Mouse (Mus musculus) gastrocnemius, postnatal 10 days (tissue): ENCODE results near the gene Rbbp8nl. TPM values are rescaled to one million over a fixed set of nuclear protein-coding genes. Genes with fewer than 3 reads are reported as not detected.
A peak's percentile ranks its signal among the peaks of the same experiment; 100 is the strongest.

Source experiments
- DNase-seq: peaks from one replicate; pipeline ENCODE4 v3.0.0; 2021; ENCODE audit warnings: mixed read lengths
- microRNA-seq, 2 experiments: library from miRNA; unstranded; fragments of <30 nt; microRNA quantifications; one replicate each; pipeline ENCODE4 v1.2.0; 2021
- total RNA-seq, 2 experiments: library from RNA; stranded (reverse); gene quantifications; 2 replicates each; pipeline ENCODE4 v1.2.3; 2021

The Rbbp8nl gene
- total RNA-seq, 2 experiments from 2014 or later: not detected

DNA sequence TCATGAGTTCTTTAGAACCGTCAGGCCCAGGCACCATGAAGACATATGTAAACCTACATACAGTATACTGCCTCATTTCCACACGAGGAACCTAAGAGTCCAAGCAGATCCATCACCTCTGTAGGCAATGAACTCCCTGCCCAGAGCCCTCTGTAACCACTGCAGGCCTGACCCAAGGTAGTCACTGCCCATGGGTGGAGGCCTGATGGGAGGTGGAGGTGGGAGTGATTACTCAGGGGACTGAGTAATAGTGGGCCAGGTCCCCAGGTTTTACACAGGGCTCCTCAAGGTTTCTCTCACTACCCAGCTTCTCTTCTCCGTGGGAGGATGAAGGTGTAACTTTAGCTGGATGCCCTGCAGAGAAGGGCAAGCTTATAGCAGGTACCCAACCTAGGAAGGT is 60.5 kb downstream of the Rbbp8nl start:
- DNase-seq: no peak

DNA sequence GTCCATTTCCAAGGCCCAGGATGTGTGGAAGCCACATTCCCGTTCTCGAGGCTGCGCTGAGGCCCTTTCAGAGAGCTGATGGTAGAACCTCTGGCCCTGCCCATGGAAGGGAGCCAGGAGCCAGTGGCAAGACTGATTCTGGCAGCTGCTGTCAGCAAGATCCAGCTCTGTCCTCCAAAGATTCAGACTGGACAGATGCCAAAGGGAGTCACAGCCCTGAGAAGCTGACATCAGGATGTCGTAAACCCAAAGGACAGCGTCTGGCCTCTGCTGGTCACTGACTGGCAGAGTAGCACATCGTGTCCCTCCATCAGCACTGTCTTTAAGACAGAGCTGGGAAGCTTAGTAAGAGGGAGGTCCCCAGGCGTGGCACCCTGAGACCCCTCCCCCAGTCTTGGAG is 61.1 kb downstream of the Rbbp8nl start:
- peak; percentile 60 for DNase-seq

DNA sequence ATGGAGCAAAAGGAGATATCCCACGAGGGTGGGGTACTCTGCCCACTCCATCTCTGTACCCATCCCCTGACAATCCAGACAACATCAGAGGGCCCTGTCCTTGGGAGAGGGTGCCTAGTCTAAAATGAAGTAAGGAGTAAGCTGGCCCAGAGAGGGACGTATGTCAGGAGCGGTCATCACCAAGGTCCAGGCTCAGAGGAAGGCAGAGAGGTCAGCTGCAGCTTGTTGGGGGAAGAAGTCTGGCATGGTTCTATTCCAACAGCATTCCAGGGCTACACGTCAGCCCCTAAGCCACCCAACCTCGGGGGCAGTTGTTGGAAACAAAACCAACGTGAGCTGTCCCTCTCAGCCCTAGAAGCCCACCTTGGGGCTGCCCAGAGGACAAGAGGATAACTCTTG is 61.6 kb downstream of the Rbbp8nl start:
- no peak for DNase-seq

Small RNA genes lying within 50 kb of the gene (microRNA-seq; reads per million reads assigned to microRNA genes)
- 0 reads per million in 2 experiments for gene Mir3091

Other genes with a start within 250 kb of the Rbbp8nl start
- gene Psma7, start 247.4 kb downstream of the Rbbp8nl start, total RNA-seq: 100 to 1,000 TPM; 169 to 170 TPM
- 1 to 10 TPM; 2.8 to 3.6 TPM for gene Ss18l1, start 247.4 kb downstream of the Rbbp8nl start, total RNA-seq
- gene Mtg2, start 219.3 kb downstream of the Rbbp8nl start, total RNA-seq: 10 to 100 TPM; 10.4 to 12.1 TPM
- under 1 TPM; 0.29 to 0.42 TPM for gene Hrh3, start 185.4 kb downstream of the Rbbp8nl start, total RNA-seq
- gene Osbpl2, start 170.6 kb downstream of the Rbbp8nl start, total RNA-seq: 10 to 100 TPM; 18.1 to 21.5 TPM
- gene Adrm1, start 118.4 kb downstream of the Rbbp8nl start, total RNA-seq: 100 to 1,000 TPM in 1 of 2 experiments, 10 to 100 TPM in 1; 97.8 to 108 TPM
- 10 to 100 TPM; 22.5 to 25.9 TPM for gene Lama5, start 64.0 kb downstream of the Rbbp8nl start, total RNA-seq
- gene Rps21, start 32.5 kb downstream of the Rbbp8nl start, total RNA-seq: 100 to 1,000 TPM; 545 to 616 TPM
- 10 to 100 TPM in 1 of 2 experiments, 1 to 10 TPM in 1; 9.3 to 10.3 TPM for gene Cables2, start 16.4 kb downstream of the Rbbp8nl start, total RNA-seq
- gene Gata5, start 44.8 kb upstream of the Rbbp8nl start, total RNA-seq: not detected
- under 1 TPM; 0.28 to 0.41 TPM for gene Slco4a1, start 166.4 kb upstream of the Rbbp8nl start, total RNA-seq
- gene Ntsr1, start 210.1 kb upstream of the Rbbp8nl start, total RNA-seq: under 1 TPM; 0.14 TPM